Mouse (Mus musculus) kidney, postnatal 25 days (tissue): ENCODE data around the gene Hunk.

ENCODE experiments used
- DNase-seq, 2 experiments: peaks; one replicate each; pipeline ENCODE4 v3.0.0; 2021; ENCODE audit warnings: mixed read lengths in 2 of 2

Hunk gene

GRCm38 (mm10) chr16:90439493-90439892 lies 53.7 kb downstream of the Hunk start:
- no peak for DNase-seq

GRCm38 (mm10) chr16:90440654-90441053 lies 54.8 kb downstream of the Hunk start:
- no peak for DNase-seq

GRCm38 (mm10) chr16:90442991-90443390 lies 57.2 kb downstream of the Hunk start:
- no peak for DNase-seq

- DNase-seq, result peak in 1 of 2 experiments; percentile 11
These were observed 67.4 kb downstream of the Hunk start for GRCm38 (mm10) chr16:90453197-90453596.

- no peak for DNase-seq
These were observed 70.8 kb downstream of the Hunk start for GRCm38 (mm10) chr16:90456495-90457125.

- peak; percentile 14 to 49 for DNase-seq
These were observed 73.2 kb downstream of the Hunk start for GRCm38 (mm10) chr16:90458899-90459610.

GRCm38 (mm10) chr16:90461304-90461905 lies 75.6 kb downstream of the Hunk start:
- no peak for DNase-seq

GRCm38 (mm10) chr16:90462728-90463275 lies 77.0 kb downstream of the Hunk start:
- DNase-seq, result no peak

GRCm38 (mm10) chr16:90465154-90465553 lies 79.3 kb downstream of the Hunk start:
- DNase-seq, result no peak

- no peak for DNase-seq
These were observed 82.5 kb downstream of the Hunk start for GRCm38 (mm10) chr16:90468286-90468685.

- DNase-seq, result no peak
These were observed 90.0 kb downstream of the Hunk start for GRCm38 (mm10) chr16:90475701-90476229.

- no peak for DNase-seq
These were observed 95.8 kb downstream of the Hunk start for GRCm38 (mm10) chr16:90481612-90482011.

- DNase-seq, result no peak
These were observed 97.5 kb downstream of the Hunk start for GRCm38 (mm10) chr16:90483341-90483740.

GRCm38 (mm10) chr16:90485125-90485524 lies 99.3 kb downstream of the Hunk start:
- no peak for DNase-seq

- no peak for DNase-seq
These were observed 99.8 kb downstream of the Hunk start for GRCm38 (mm10) chr16:90485599-90485998.

- DNase-seq, result no peak
These were observed 104.3 kb downstream of the Hunk start for GRCm38 (mm10) chr16:90490066-90490465.

- peak; percentile 41 to 56 for DNase-seq
These were observed 106.2 kb downstream of the Hunk start for GRCm38 (mm10) chr16:90491898-90492499.

GRCm38 (mm10) chr16:90496930-90497329 lies 111.1 kb downstream of the Hunk start:
- no peak for DNase-seq

GRCm38 (mm10) chr16:90497749-90498464 lies 112.1 kb downstream of the Hunk start:
- peak; percentile 16 to 62 for DNase-seq

GRCm38 (mm10) chr16:90500809-90501208 lies 115.0 kb downstream of the Hunk start:
- DNase-seq, result no peak

GRCm38 (mm10) chr16:90505252-90505651 lies 119.4 kb downstream of the Hunk start:
- DNase-seq, result no peak

GRCm38 (mm10) chr16:90505680-90506079 lies 119.9 kb downstream of the Hunk start:
- DNase-seq, result no peak
